Mouse (Mus musculus): ENCODE data around the gene Jrkl. TPM values are rescaled to one million over a fixed set of nuclear protein-coding genes. Genes with fewer than 3 reads are reported as not detected.

The Jrkl gene
- 8.6 and 9.0 TPM in 2 replicates for polyA plus RNA-seq (2014; fragmentation: Nextera tagmentation; extraction: Ambion mirVana)

GRCm38 (mm10) chr9:13245481-13245880 is at the start of gene Jrkl:
Gene Jrkl, minus strand, starts transcription at chr9:13245829.
- Histone ChIP-seq H3K9me3 (ENCODE audit: control insufficient read depth, low read length) (no peaks in the 10 kb centered on the region), H3K36me3 (ENCODE audit: control insufficient read depth, insufficient read depth, low read length) (no peaks in the 10 kb centered on the region), H3K9ac (ENCODE audit: low read length) (peak within 1 kb of the TSS; percentile 55), H3K4me3 (ENCODE audit: low read depth, low read length) (peak within 1 kb of the TSS; percentile 57), H3K4me1 (replicated peaks; ENCODE audit: control insufficient read depth, insufficient read depth, low read length) (no peaks in the 10 kb centered on the region), H3K27ac (ENCODE audit: low read depth, low read length) (0 out of 2 replicates have a peak within 1 kb of the TSS, but pooled peaks have one; percentile 41), H3K27me3 (ENCODE audit: control insufficient read depth, insufficient read depth, low read length) (no peaks in the 10 kb centered on the region), H3K4me2 (ENCODE audit: low read depth, low read length, severe bottlenecking) (peak within 1 kb of the TSS; percentile 58)
- ATAC-seq (replicated peaks; ENCODE audit: low FRiP score) (0 out of 2 replicates have a peak, but pooled peaks have one; percentile 25), DNase-seq (ENCODE audit: low spot score) (peak; percentile 60)
- 6% methylated on average over 10 of the region's 10 CpGs for WGBS

DNA sequence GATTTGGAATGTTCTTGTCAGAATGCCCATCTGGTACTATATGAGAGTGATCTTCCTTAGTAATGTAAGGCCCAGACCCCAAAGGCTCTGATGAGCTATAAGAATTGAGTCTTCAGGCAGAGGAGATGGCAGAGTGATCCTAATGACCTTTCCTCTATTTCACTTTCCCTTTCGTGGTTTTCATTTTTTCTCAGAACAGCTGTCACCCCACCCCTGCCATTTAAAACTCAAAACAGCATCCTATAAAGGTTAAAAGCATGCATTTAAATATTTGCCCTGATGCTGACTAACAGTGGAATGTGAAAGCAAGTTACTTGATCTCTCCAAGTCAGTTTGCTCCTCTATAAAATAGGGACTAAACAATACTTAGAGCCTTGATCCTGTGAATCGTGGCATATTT is 41.9 kb upstream of the Jrkl start:
- Histone ChIP-seq H3K9me3 (ENCODE audit: control insufficient read depth, low read length) (no peaks in the 10 kb centered on the region), H3K4me1 (replicated peaks; ENCODE audit: control insufficient read depth, insufficient read depth, low read length) (no peaks in the 10 kb centered on the region), H3K27ac (ENCODE audit: low read depth, low read length) (no peak overlapping the region), H3K36me3 (ENCODE audit: control insufficient read depth, insufficient read depth, low read length) (no peaks in the 10 kb centered on the region), H3K27me3 (ENCODE audit: control insufficient read depth, insufficient read depth, low read length) (no peaks in the 10 kb centered on the region), H3K4me2 (ENCODE audit: low read depth, low read length, severe bottlenecking) (no peak overlapping the region), H3K9ac (ENCODE audit: low read length) (no peak overlapping the region), H3K4me3 (ENCODE audit: low read depth, low read length) (no peak overlapping the region)
- DNase-seq (ENCODE audit: low spot score): no peak
- ATAC-seq (replicated peaks; ENCODE audit: low FRiP score): no peak
- 76% methylated on average over 2 of the region's 2 CpGs for WGBS

- no peaks in the 10 kb centered on the region for H3K36me3 ChIP-seq (ENCODE audit: control insufficient read depth, insufficient read depth, low read length)
- ATAC-seq (replicated peaks; ENCODE audit: low FRiP score) (no peak), DNase-seq (ENCODE audit: low spot score) (no peak)
- no peaks in the 10 kb centered on the region for H3K9me3 ChIP-seq (ENCODE audit: control insufficient read depth, low read length)
- no peaks in the 10 kb centered on the region for H3K4me1 ChIP-seq (replicated peaks; ENCODE audit: control insufficient read depth, insufficient read depth, low read length)
- no peak overlapping the region for H3K27ac ChIP-seq (ENCODE audit: low read depth, low read length)
- WGBS: 91% methylated on average over 1 of the region's 1 CpGs
- no peak overlapping the region for H3K4me2 ChIP-seq (ENCODE audit: low read depth, low read length, severe bottlenecking)
- H3K27me3 ChIP-seq (ENCODE audit: control insufficient read depth, insufficient read depth, low read length): no peaks in the 10 kb centered on the region
- no peak overlapping the region for H3K9ac ChIP-seq (ENCODE audit: low read length)
- no peak overlapping the region for H3K4me3 ChIP-seq (ENCODE audit: low read depth, low read length)
These were observed 27.6 kb upstream of the Jrkl start for GRCm38 (mm10) chr9:13273219-13273618.

GRCm38 (mm10) chr9:13260980-13261379 is 15.4 kb upstream of the Jrkl start:
- Histone ChIP-seq H3K4me2 (ENCODE audit: low read depth, low read length, severe bottlenecking) (no peak overlapping the region), H3K36me3 (ENCODE audit: control insufficient read depth, insufficient read depth, low read length) (no peaks in the 10 kb centered on the region), H3K9ac (ENCODE audit: low read length) (no peak overlapping the region), H3K27me3 (ENCODE audit: control insufficient read depth, insufficient read depth, low read length) (no peaks in the 10 kb centered on the region), H3K27ac (ENCODE audit: low read depth, low read length) (no peak overlapping the region), H3K4me1 (replicated peaks; ENCODE audit: control insufficient read depth, insufficient read depth, low read length) (no peaks in the 10 kb centered on the region), H3K9me3 (ENCODE audit: control insufficient read depth, low read length) (no peaks in the 10 kb centered on the region), H3K4me3 (ENCODE audit: low read depth, low read length) (no peak overlapping the region)
- DNase-seq (ENCODE audit: low spot score): no peak
- ATAC-seq (replicated peaks; ENCODE audit: low FRiP score): no peak
- WGBS: 88% methylated on average over 3 of the region's 3 CpGs

- Histone ChIP-seq H3K4me2 (ENCODE audit: low read depth, low read length, severe bottlenecking) (no peak overlapping the region), H3K36me3 (ENCODE audit: control insufficient read depth, insufficient read depth, low read length) (no peaks in the 10 kb centered on the region), H3K4me3 (ENCODE audit: low read depth, low read length) (no peak overlapping the region), H3K9me3 (ENCODE audit: control insufficient read depth, low read length) (no peaks in the 10 kb centered on the region), H3K9ac (ENCODE audit: low read length) (no peak overlapping the region), H3K4me1 (replicated peaks; ENCODE audit: control insufficient read depth, insufficient read depth, low read length) (no peaks in the 10 kb centered on the region), H3K27me3 (ENCODE audit: control insufficient read depth, insufficient read depth, low read length) (no peaks in the 10 kb centered on the region), H3K27ac (ENCODE audit: low read depth, low read length) (no peak overlapping the region)
- 94% methylated on average over 2 of the region's 2 CpGs for WGBS
- DNase-seq (ENCODE audit: low spot score) (no peak), ATAC-seq (replicated peaks; ENCODE audit: low FRiP score) (no peak)
These were observed 12.5 kb upstream of the Jrkl start for GRCm38 (mm10) chr9:13258173-13258572.

DNA sequence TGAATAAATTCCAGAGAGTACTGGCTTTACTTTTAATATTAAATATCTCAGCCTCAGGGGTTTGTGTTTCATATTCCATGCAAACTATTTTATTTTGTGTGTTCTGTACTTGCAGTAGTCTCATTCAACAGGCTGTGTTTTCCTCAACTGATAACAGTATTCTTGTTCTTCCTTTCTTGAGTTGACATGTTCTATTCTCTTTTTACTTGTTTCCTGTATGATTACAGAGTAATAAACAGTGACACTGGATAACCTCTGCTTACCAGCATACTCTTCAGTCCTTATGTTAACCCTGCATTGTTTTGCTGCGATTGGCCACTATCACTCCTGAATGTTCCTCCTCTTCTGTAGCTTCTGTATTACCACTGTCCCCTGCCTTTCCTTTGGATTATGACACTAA is 11.1 kb upstream of the Jrkl start:
- no peaks in the 10 kb centered on the region for H3K36me3 ChIP-seq (ENCODE audit: control insufficient read depth, insufficient read depth, low read length)
- H3K4me2 ChIP-seq (ENCODE audit: low read depth, low read length, severe bottlenecking): no peak overlapping the region
- H3K4me3 ChIP-seq (ENCODE audit: low read depth, low read length): no peak overlapping the region
- H3K9ac ChIP-seq (ENCODE audit: low read length): no peak overlapping the region
- H3K4me1 ChIP-seq (replicated peaks; ENCODE audit: control insufficient read depth, insufficient read depth, low read length): no peaks in the 10 kb centered on the region
- H3K27ac ChIP-seq (ENCODE audit: low read depth, low read length): no peak overlapping the region
- no peaks in the 10 kb centered on the region for H3K27me3 ChIP-seq (ENCODE audit: control insufficient read depth, insufficient read depth, low read length)
- ATAC-seq (replicated peaks; ENCODE audit: low FRiP score): no peak
- 87% methylated on average over 1 of the region's 1 CpGs for WGBS
- DNase-seq (ENCODE audit: low spot score): no peak
- H3K9me3 ChIP-seq (ENCODE audit: control insufficient read depth, low read length): no peaks in the 10 kb centered on the region

DNA sequence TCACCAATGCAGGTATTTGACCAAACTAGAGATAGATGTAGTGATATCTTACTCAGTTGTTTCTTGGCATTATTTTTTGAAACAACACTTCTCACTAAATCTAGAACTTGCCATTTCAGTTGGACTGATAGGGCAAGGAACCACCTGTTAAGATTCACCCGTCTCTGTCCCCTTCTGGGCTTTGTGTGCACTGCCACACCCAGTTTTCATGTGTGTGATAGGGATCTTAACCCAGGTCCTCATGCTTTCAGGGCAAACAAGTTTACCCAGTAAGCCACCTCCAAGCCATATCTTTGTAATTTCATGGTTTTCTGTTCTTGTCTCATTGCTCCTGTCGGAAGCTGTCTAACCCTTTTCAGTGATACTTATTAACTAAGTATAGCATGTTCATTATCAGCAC is 5.6 kb upstream of the Jrkl start:
- Histone ChIP-seq H3K4me1 (replicated peaks; ENCODE audit: control insufficient read depth, insufficient read depth, low read length) (no peaks in the 10 kb centered on the region), H3K9ac (ENCODE audit: low read length) (no peak overlapping the region), H3K36me3 (ENCODE audit: control insufficient read depth, insufficient read depth, low read length) (no peaks in the 10 kb centered on the region), H3K27me3 (ENCODE audit: control insufficient read depth, insufficient read depth, low read length) (no peaks in the 10 kb centered on the region), H3K9me3 (ENCODE audit: control insufficient read depth, low read length) (no peaks in the 10 kb centered on the region), H3K4me2 (ENCODE audit: low read depth, low read length, severe bottlenecking) (no peak overlapping the region), H3K4me3 (ENCODE audit: low read depth, low read length) (no peak overlapping the region), H3K27ac (ENCODE audit: low read depth, low read length) (no peak overlapping the region)
- DNase-seq (ENCODE audit: low spot score) (no peak), ATAC-seq (replicated peaks; ENCODE audit: low FRiP score) (no peak)
- 86% methylated on average over 2 of the region's 2 CpGs for WGBS

- H3K36me3 ChIP-seq (ENCODE audit: control insufficient read depth, insufficient read depth, low read length): no peaks in the 10 kb centered on the region
- 96% methylated on average over 4 of the region's 4 CpGs for WGBS
- DNase-seq (ENCODE audit: low spot score) (no peak), ATAC-seq (replicated peaks; ENCODE audit: low FRiP score) (no peak)
- no peaks in the 10 kb centered on the region for H3K27me3 ChIP-seq (ENCODE audit: control insufficient read depth, insufficient read depth, low read length)
- H3K9me3 ChIP-seq (ENCODE audit: control insufficient read depth, low read length): no peaks in the 10 kb centered on the region
- no peak overlapping the region for H3K9ac ChIP-seq (ENCODE audit: low read length)
- H3K4me1 ChIP-seq (replicated peaks; ENCODE audit: control insufficient read depth, insufficient read depth, low read length): no peaks in the 10 kb centered on the region
- no peak overlapping the region for H3K4me3 ChIP-seq (ENCODE audit: low read depth, low read length)
- H3K27ac ChIP-seq (ENCODE audit: low read depth, low read length): no peak overlapping the region
- no peak overlapping the region for H3K4me2 ChIP-seq (ENCODE audit: low read depth, low read length, severe bottlenecking)
These were observed 2.5 kb upstream of the Jrkl start for GRCm38 (mm10) chr9:13248104-13248503.

GRCm38 (mm10) chr9:13246815-13247638 is 1.4 kb upstream of the Jrkl start, which contains the start of gene Ccdc82:
Gene Ccdc82, plus strand, starts transcription at chr9:13246955.
- 4% methylated on average over 30 of the region's 39 CpGs for WGBS
- Histone ChIP-seq H3K4me3 (ENCODE audit: low read depth, low read length) (peak within 1 kb of the TSS; percentile 57), H3K36me3 (ENCODE audit: control insufficient read depth, insufficient read depth, low read length) (no peaks in the 10 kb centered on the region), H3K27me3 (ENCODE audit: control insufficient read depth, insufficient read depth, low read length) (no peaks in the 10 kb centered on the region), H3K4me1 (replicated peaks; ENCODE audit: control insufficient read depth, insufficient read depth, low read length) (no peaks in the 10 kb centered on the region), H3K27ac (ENCODE audit: low read depth, low read length) (peak within 1 kb of the TSS; percentile 59; the same call in 1 of the 2 replicates), H3K9me3 (ENCODE audit: control insufficient read depth, low read length) (no peaks in the 10 kb centered on the region), H3K9ac (ENCODE audit: low read length) (peak within 1 kb of the TSS; percentile 86), H3K4me2 (ENCODE audit: low read depth, low read length, severe bottlenecking) (peak within 1 kb of the TSS; percentile 91)
- DNase-seq (ENCODE audit: low spot score) (peak; percentile 98), ATAC-seq (replicated peaks; ENCODE audit: low FRiP score) (peak; percentile 98)
